Mouse (Mus musculus): Measurements from ENCODE around the gene Cxcr5. TPM values are rescaled to one million over a fixed set of nuclear protein-coding genes. Genes with fewer than 3 reads are reported as not detected.

Cxcr5 gene
- polyA plus RNA-seq (2015; fragmentation: Nextera tagmentation; extraction: Ambion mirVana): 0.26 TPM in 1 of 2 replicates, not detected in the other

GRCm38 (mm10) chr9:44561597-44561996 is at the start of gene Cxcr5:
Gene Cxcr5 (minus strand): TSS chr9:44561877.
- no peaks in the 10 kb centered on the region for H3K36me3 ChIP-seq
- no peaks in the 10 kb centered on the region for H3K9me3 ChIP-seq (replicated peaks)
- no peak within 1 kb of the TSS for H3K4me2 ChIP-seq
- 36% methylated on average over 4 of the region's 4 CpGs for WGBS
- peaks cover 6% of the 10 kb centered on the region; the same call in 1 of the 2 replicates for H3K4me1 ChIP-seq
- no peak within 1 kb of the TSS for H3K27ac ChIP-seq (replicated peaks)
- H3K27me3 ChIP-seq (replicated peaks): no peaks in the 10 kb centered on the region
- H3K4me3 ChIP-seq (replicated peaks): no peak within 1 kb of the TSS
- H3K9ac ChIP-seq (replicated peaks): no peak within 1 kb of the TSS
- ATAC-seq (ENCODE audit: low FRiP score): no peak

- 98% methylated on average over 25 of the region's 25 CpGs for WGBS
- peaks cover 36% of the 10 kb centered on the region for H3K4me1 ChIP-seq
- H3K4me2 ChIP-seq: no peak overlapping the region
- H3K9ac ChIP-seq (replicated peaks): no peak overlapping the region
- H3K4me3 ChIP-seq (replicated peaks): no peak overlapping the region
- H3K27ac ChIP-seq (replicated peaks): no peak overlapping the region
- H3K27me3 ChIP-seq (replicated peaks): no peaks in the 10 kb centered on the region
- H3K9me3 ChIP-seq (replicated peaks): no peaks in the 10 kb centered on the region
- ATAC-seq (ENCODE audit: low FRiP score): no peak
- H3K36me3 ChIP-seq: peaks cover 48% of the 10 kb centered on the region
Observed at GRCm38 (mm10) chr9:44610371-44610770, 48.7 kb upstream of the Cxcr5 start.

GRCm38 (mm10) chr9:44607306-44607705 is 45.6 kb upstream of the Cxcr5 start:
- Histone ChIP-seq H3K9me3 (replicated peaks) (no peaks in the 10 kb centered on the region), H3K36me3 (peaks cover 25% of the 10 kb centered on the region), H3K4me1 (peaks cover 44% of the 10 kb centered on the region), H3K27me3 (replicated peaks) (no peaks in the 10 kb centered on the region), H3K27ac (replicated peaks) (no peak overlapping the region), H3K4me2 (peak overlapping the region; percentile 95), H3K9ac (replicated peaks) (0 out of 2 replicates have a peak overlapping the region, but pooled peaks have one; percentile 17), H3K4me3 (replicated peaks) (peak overlapping the region; percentile 23)
- ATAC-seq (ENCODE audit: low FRiP score): no peak
- WGBS: 39% methylated on average over 4 of the region's 4 CpGs

GRCm38 (mm10) chr9:44606646-44607045 is 45.0 kb upstream of the Cxcr5 start:
- no peak overlapping the region for H3K9ac ChIP-seq (replicated peaks)
- ATAC-seq (ENCODE audit: low FRiP score): no peak

GRCm38 (mm10) chr9:44605616-44606165 is 44.0 kb upstream of the Cxcr5 start:
- peaks cover 20% of the 10 kb centered on the region for H3K36me3 ChIP-seq
- no peaks in the 10 kb centered on the region for H3K9me3 ChIP-seq (replicated peaks)
- peaks cover 40% of the 10 kb centered on the region for H3K4me1 ChIP-seq
- peak overlapping the region; percentile 100 for H3K9ac ChIP-seq (replicated peaks)
- under 1% methylated on average over 13 of the region's 13 CpGs for WGBS
- H3K4me3 ChIP-seq (replicated peaks): peak overlapping the region; percentile 98
- H3K27me3 ChIP-seq (replicated peaks): no peaks in the 10 kb centered on the region
- no peak for ATAC-seq (ENCODE audit: low FRiP score)
- H3K27ac ChIP-seq (replicated peaks): peak overlapping the region; percentile 100
- peak overlapping the region; percentile 95 for H3K4me2 ChIP-seq

More at GRCm38 (mm10) chr9:44606646-44607045, 45.0 kb upstream of the Cxcr5 start:
- 58% methylated on average over 4 of the region's 4 CpGs for WGBS
- Histone ChIP-seq H3K4me1 (peaks cover 42% of the 10 kb centered on the region), H3K4me2 (peak overlapping the region; percentile 95), H3K9me3 (replicated peaks) (no peaks in the 10 kb centered on the region), H3K27me3 (replicated peaks) (no peaks in the 10 kb centered on the region), H3K4me3 (replicated peaks) (peak overlapping the region; percentile 98), H3K27ac (replicated peaks) (no peak overlapping the region), H3K36me3 (peaks cover 22% of the 10 kb centered on the region)

- Histone ChIP-seq H3K4me2 (peak within 1 kb of the TSS; percentile 95), H3K36me3 (peaks cover 13% of the 10 kb centered on the region), H3K27me3 (replicated peaks) (no peaks in the 10 kb centered on the region), H3K27ac (replicated peaks) (peak within 1 kb of the TSS; percentile 100), H3K4me1 (peaks cover 36% of the 10 kb centered on the region), H3K4me3 (replicated peaks) (peak within 1 kb of the TSS; percentile 98), H3K9me3 (replicated peaks) (no peaks in the 10 kb centered on the region), H3K9ac (replicated peaks) (peak within 1 kb of the TSS; percentile 100)
- ATAC-seq (ENCODE audit: low FRiP score): peak; percentile 60
- WGBS: under 1% methylated on average over 60 of the region's 80 CpGs
Observed at GRCm38 (mm10) chr9:44604779-44605615, 43.3 kb upstream of the Cxcr5 start, which contains the start of gene Ddx6. Gene Ddx6 (plus strand): TSS chr9:44604892.

- H3K4me2 ChIP-seq: peak overlapping the region; percentile 95
- no peaks in the 10 kb centered on the region for H3K27me3 ChIP-seq (replicated peaks)
- peak overlapping the region; percentile 100 for H3K9ac ChIP-seq (replicated peaks)
- under 1% methylated on average over 35 of the region's 65 CpGs for WGBS
- no peaks in the 10 kb centered on the region for H3K9me3 ChIP-seq (replicated peaks)
- H3K27ac ChIP-seq (replicated peaks): peak overlapping the region; percentile 100
- peak overlapping the region; percentile 98 for H3K4me3 ChIP-seq (replicated peaks)
- peak; percentile 82 for ATAC-seq (ENCODE audit: low FRiP score)
- peaks cover 43% of the 10 kb centered on the region for H3K4me1 ChIP-seq
- H3K36me3 ChIP-seq: peaks cover 13% of the 10 kb centered on the region
Observed at GRCm38 (mm10) chr9:44604290-44604778, 42.7 kb upstream of the Cxcr5 start.

GRCm38 (mm10) chr9:44603454-44604289 is 42.0 kb upstream of the Cxcr5 start:
- Histone ChIP-seq H3K9ac (replicated peaks) (peak overlapping the region; percentile 100), H3K27ac (replicated peaks) (peak overlapping the region; percentile 100), H3K4me2 (peak overlapping the region; percentile 95), H3K36me3 (peaks cover 10% of the 10 kb centered on the region), H3K4me3 (replicated peaks) (peak overlapping the region; percentile 98), H3K9me3 (replicated peaks) (no peaks in the 10 kb centered on the region), H3K4me1 (peaks cover 43% of the 10 kb centered on the region), H3K27me3 (replicated peaks) (no peaks in the 10 kb centered on the region)
- ATAC-seq (ENCODE audit: low FRiP score): peak; percentile 65
- under 1% methylated on average over 38 of the region's 38 CpGs for WGBS

- ATAC-seq (ENCODE audit: low FRiP score): no peak
- Histone ChIP-seq H3K27ac (replicated peaks) (peak overlapping the region; percentile 100), H3K4me3 (replicated peaks) (peak overlapping the region; percentile 98; the same call in 1 of the 2 replicates), H3K36me3 (peaks cover 4% of the 10 kb centered on the region; the same call in 1 of the 2 replicates), H3K4me1 (peaks cover 41% of the 10 kb centered on the region), H3K9ac (replicated peaks) (no peak overlapping the region), H3K9me3 (replicated peaks) (no peaks in the 10 kb centered on the region), H3K4me2 (peak overlapping the region; percentile 95), H3K27me3 (replicated peaks) (no peaks in the 10 kb centered on the region)
- WGBS: 73% methylated on average over 6 of the region's 6 CpGs
Observed at GRCm38 (mm10) chr9:44602766-44603165, 41.1 kb upstream of the Cxcr5 start.

GRCm38 (mm10) chr9:44600801-44601200 is 39.1 kb upstream of the Cxcr5 start:
- peaks cover 28% of the 10 kb centered on the region for H3K4me1 ChIP-seq
- no peaks in the 10 kb centered on the region for H3K36me3 ChIP-seq
- H3K27ac ChIP-seq (replicated peaks): no peak overlapping the region
- no peak overlapping the region for H3K9ac ChIP-seq (replicated peaks)
- H3K4me3 ChIP-seq (replicated peaks): no peak overlapping the region
- H3K9me3 ChIP-seq (replicated peaks): no peaks in the 10 kb centered on the region
- WGBS: 84% methylated on average over 6 of the region's 6 CpGs
- ATAC-seq (ENCODE audit: low FRiP score): no peak
- H3K4me2 ChIP-seq: no peak overlapping the region
- H3K27me3 ChIP-seq (replicated peaks): no peaks in the 10 kb centered on the region

GRCm38 (mm10) chr9:44599616-44600015 is 37.9 kb upstream of the Cxcr5 start:
- WGBS: 14% methylated on average over 5 of the region's 6 CpGs
- Histone ChIP-seq H3K4me1 (peaks cover 28% of the 10 kb centered on the region), H3K4me2 (peak overlapping the region; percentile 47; the same call in 1 of the 2 replicates), H3K36me3 (no peaks in the 10 kb centered on the region), H3K9ac (replicated peaks) (peak overlapping the region; percentile 30; the same call in 1 of the 2 replicates), H3K27ac (replicated peaks) (peak overlapping the region; percentile 68), H3K27me3 (replicated peaks) (no peaks in the 10 kb centered on the region), H3K4me3 (replicated peaks) (no peak overlapping the region), H3K9me3 (replicated peaks) (no peaks in the 10 kb centered on the region)
- ATAC-seq (ENCODE audit: low FRiP score): no peak

All from neural tube, embryonic 15.5 days (tissue).